Mouse (Mus musculus) lung, adult 2 months (tissue): ENCODE data around the gene Rnf207.

Source experiments
- CTCF ChIP-seq: fragments of 200-500 bp; IDR thresholded peaks from 2 replicates; pipeline ENCODE4 v1.5.1; 2011; ENCODE audit warnings: mild to moderate bottlenecking, low read length, control low read depth; ENCODE audit not compliant: insufficient read depth
- POLR2A ChIP-seq: fragments of 200-500 bp; IDR thresholded peaks from 2 replicates; pipeline ENCODE4 v1.6.1; 2011; ENCODE audit warnings: low read depth, mild to moderate bottlenecking, control low read depth, low read length, borderline replicate concordance; ENCODE audit errors: extremely low read depth

DNA sequence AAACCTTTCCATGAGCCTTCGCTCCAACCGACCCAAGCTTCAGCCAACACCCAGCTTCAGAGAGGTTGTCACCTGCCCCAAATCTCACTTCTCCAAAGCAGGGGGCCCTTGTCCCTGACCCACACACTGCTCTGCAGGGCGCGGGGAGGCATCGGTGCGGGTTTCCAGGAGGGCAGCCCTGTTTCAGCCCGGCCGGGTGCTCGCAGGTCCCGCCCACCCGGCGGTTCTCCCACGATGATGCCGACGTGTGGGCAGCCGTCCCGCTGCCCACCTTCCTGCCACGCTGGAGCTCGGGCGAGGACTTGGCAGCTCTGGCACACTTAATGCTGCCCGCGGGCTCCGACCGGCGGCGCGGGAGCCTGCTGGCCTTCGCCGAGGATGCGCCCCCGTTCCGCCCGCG is 36.1 kb downstream of the Rnf207 start:
- TF ChIP-seq POLR2A, result no peak
- TF ChIP-seq CTCF, result no peak
